Mouse (Mus musculus): Measurements from ENCODE around the gene Pde1a. TPM values are rescaled to one million over a fixed set of nuclear protein-coding genes. Genes with fewer than 3 reads are reported as not detected.

Pde1a gene
- total RNA-seq, 2 experiments from 2014 or later, result 99.8 to 104 TPM

DNA sequence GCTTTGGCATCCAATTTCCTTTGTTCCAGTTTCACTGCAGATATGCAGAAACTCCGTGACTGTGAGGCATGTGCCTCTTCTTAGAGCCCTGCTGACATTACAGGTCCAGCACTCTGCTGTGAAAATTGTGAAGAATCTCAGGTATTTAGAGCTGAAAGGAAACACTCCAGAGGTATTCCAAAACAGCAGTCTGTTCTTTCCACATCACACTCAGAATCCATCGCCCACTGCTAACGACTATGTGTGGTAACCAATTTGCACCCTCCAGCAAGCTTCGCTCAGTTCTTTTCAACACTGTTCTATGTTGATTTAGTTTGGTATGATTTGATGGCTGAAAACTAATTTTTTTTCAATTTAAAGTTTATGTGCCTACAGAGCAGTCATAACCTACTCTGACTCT is 62.8 kb downstream of the Pde1a start:
- intact Hi-C loops (cut with DNase I), result no loop called here

GRCm38 (mm10) chr2:80056062-80056461 is 73.2 kb downstream of the Pde1a start:
- intact Hi-C loops (cut with DNase I), result no loop called here
- DNase-seq (ENCODE audit: extremely low spot score in 1 of 2, low spot score in 2 of 2), result no peak

More for the DNA sequence above, 62.8 kb downstream of the Pde1a start:
- no peak for DNase-seq (ENCODE audit: extremely low spot score in 1 of 2, low spot score in 2 of 2)

- DNase-seq (ENCODE audit: extremely low spot score in 1 of 2, low spot score in 2 of 2), result no peak
- intact Hi-C loops (cut with DNase I), result no loop called here
These were observed 75.2 kb downstream of the Pde1a start for GRCm38 (mm10) chr2:80054042-80054441.

GRCm38 (mm10) chr2:80046751-80047513 is 82.3 kb downstream of the Pde1a start:
- intact Hi-C loops (cut with DNase I), result no loop called here
- no peak for DNase-seq (ENCODE audit: extremely low spot score in 1 of 2, low spot score in 2 of 2)

- intact Hi-C loops (cut with DNase I), result no loop called here
These were observed 90.4 kb downstream of the Pde1a start for GRCm38 (mm10) chr2:80038642-80039445.

GRCm38 (mm10) chr2:80037971-80038370 is 91.3 kb downstream of the Pde1a start:
- intact Hi-C loops (cut with DNase I), result no loop called here

More at GRCm38 (mm10) chr2:80038642-80039445, 90.4 kb downstream of the Pde1a start:
- no peak for DNase-seq (ENCODE audit: extremely low spot score in 1 of 2, low spot score in 2 of 2)

DNA sequence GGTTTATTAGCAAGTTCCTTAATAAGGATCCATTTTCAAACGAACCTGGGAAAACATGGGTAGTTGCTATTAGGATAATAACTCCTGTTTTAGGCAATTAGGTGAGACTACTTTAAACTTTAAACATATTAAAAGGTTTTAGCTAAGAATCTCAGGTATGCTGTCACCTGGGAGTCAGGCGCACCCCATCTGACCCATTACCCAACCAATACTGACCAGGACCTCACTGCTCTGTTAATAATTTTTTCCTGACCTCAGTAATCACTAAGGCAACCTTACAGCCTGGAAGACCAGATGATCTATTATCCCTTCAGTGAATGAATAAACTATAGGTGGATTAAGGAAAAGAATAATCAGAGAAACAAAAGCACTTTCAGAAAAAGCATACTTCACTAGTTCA is 100.2 kb downstream of the Pde1a start:
- DNase-seq (ENCODE audit: extremely low spot score in 1 of 2, low spot score in 2 of 2), result no peak

More at GRCm38 (mm10) chr2:80037971-80038370, 91.3 kb downstream of the Pde1a start:
- DNase-seq (ENCODE audit: extremely low spot score in 1 of 2, low spot score in 2 of 2), result no peak

DNA sequence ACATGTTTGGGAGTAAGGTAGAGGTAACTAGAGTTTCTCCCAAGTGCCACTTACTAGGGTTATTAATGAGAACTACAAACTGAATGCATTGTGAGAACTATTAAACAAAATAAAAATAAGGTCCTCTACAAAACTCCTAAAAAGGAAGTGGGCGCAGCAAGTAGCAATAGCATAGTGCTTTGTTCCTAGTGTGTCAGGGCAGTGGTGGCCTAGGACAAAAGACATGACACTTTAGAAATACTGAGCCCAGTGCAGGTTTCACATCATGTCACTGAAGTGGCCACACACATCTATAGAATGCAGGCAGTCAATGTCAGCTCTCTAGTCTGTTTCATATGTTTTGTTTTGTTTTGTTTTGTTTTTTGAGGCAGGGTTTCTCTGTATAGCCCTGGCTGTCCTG is 103.2 kb downstream of the Pde1a start:
- intact Hi-C loops (cut with DNase I), result no loop called here
- DNase-seq (ENCODE audit: extremely low spot score in 1 of 2, low spot score in 2 of 2), result no peak

More for the DNA sequence above, 100.2 kb downstream of the Pde1a start:
- intact Hi-C loops (cut with DNase I), result no loop called here

- intact Hi-C loops (cut with DNase I), result no loop called here
- DNase-seq (ENCODE audit: extremely low spot score in 1 of 2, low spot score in 2 of 2), result no peak
These were observed 103.7 kb downstream of the Pde1a start for GRCm38 (mm10) chr2:80025597-80025996.

- DNase-seq (ENCODE audit: extremely low spot score in 1 of 2, low spot score in 2 of 2), result no peak
- intact Hi-C loops (cut with DNase I), result no loop called here
These were observed 104.2 kb downstream of the Pde1a start for GRCm38 (mm10) chr2:80025038-80025437.

- intact Hi-C loops (cut with DNase I), result no loop called here
- no peak for DNase-seq (ENCODE audit: extremely low spot score in 1 of 2, low spot score in 2 of 2)
These were observed 115.1 kb downstream of the Pde1a start for GRCm38 (mm10) chr2:80014161-80014560.

DNA sequence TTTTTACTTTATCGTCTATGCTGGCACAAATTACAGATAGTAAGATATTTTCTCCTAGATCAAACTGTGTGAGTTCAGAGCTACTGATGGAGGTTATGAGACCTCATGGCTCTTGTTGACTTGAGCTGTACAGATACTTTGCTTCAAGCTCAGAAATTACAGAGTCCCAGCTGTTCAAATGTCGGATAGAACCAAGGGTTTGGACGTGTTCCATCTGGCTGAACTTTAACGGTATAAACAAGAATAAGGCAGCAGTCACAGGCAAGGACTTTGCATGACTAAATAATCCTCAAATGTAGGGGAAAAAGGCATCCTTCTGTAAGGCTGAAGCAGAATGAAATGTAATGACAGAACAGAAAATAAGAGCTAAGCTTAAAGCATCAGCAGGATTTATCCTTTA is 116.2 kb downstream of the Pde1a start:
- DNase-seq (ENCODE audit: extremely low spot score in 1 of 2, low spot score in 2 of 2), result no peak
- intact Hi-C loops (cut with DNase I), result no loop called here

DNA sequence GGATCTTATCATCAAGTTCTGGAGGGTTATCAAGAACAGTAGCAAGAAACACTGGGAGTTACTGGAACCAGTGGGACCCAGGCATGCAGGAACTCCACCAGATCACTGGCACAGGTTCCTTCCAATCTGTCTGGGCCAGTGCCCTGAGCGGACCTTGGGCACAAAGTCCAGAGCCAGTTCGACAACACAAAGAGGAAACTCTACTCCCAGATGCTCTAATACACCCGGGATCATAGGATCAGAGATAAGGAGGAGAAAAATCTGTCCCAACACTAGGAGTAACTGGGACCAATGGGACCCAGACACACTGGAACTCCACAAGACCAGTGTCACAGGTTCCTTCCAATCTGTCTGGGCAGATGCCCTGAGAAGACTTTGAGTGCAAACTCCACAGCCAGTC is 130.1 kb downstream of the Pde1a start:
- DNase-seq (ENCODE audit: extremely low spot score in 1 of 2, low spot score in 2 of 2), result no peak
- intact Hi-C loops (cut with DNase I), result no loop called here

DNA sequence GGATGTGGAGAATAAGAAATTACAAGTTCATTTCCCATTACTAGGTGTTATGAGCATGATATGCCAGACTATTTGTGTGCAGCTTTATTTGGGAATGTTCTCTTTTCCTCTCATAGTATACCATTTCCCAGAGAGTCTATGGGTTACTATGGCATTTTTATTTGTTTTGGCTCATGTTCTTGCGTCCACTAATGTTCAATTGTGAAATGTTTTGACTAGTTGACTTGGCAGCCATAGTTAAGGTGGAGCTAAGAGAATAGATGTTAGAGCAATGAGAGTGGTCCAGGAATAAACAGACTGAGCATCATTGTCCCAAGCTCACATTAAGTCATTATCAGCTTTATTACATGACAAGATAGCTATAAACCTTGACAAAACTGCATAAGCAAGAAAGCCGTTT is 130.8 kb downstream of the Pde1a start:
- DNase-seq (ENCODE audit: extremely low spot score in 1 of 2, low spot score in 2 of 2), result no peak
- intact Hi-C loops (cut with DNase I), result no loop called here

GRCm38 (mm10) chr2:79991642-79992041 is 137.6 kb downstream of the Pde1a start:
- intact Hi-C loops (cut with DNase I), result no loop called here
- DNase-seq (ENCODE audit: extremely low spot score in 1 of 2, low spot score in 2 of 2), result no peak

DNA sequence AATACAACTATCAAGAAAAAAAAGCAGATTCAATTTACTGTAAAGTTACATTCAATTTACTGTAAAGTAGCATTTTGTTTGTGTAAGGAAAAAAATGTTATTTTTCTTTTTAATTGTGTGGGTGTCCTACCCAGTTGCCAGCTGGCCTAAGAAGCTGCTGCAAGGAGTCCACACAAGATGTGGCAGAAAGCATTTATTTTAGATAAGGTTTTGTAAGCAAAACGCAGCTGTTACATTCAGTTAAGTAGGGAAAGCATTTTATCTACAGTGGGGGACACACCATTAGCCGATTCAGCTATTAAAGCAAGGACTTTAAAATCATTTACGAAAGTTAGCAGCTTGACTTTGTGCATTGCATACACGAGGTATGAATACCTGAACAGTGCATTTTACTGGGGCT is 145.5 kb downstream of the Pde1a start:
- intact Hi-C loops (cut with DNase I), result no loop called here

GRCm38 (mm10) chr2:79983222-79983632 is 146.0 kb downstream of the Pde1a start:
- intact Hi-C loops (cut with DNase I), result no loop called here

More for the DNA sequence above, 145.5 kb downstream of the Pde1a start:
- DNase-seq (ENCODE audit: extremely low spot score in 1 of 2, low spot score in 2 of 2), result no peak

GRCm38 (mm10) chr2:79981781-79982180 is 147.5 kb downstream of the Pde1a start:
- DNase-seq (ENCODE audit: extremely low spot score in 1 of 2, low spot score in 2 of 2), result no peak
- intact Hi-C loops (cut with DNase I), result no loop called here

More at GRCm38 (mm10) chr2:79983222-79983632, 146.0 kb downstream of the Pde1a start:
- no peak for DNase-seq (ENCODE audit: extremely low spot score in 1 of 2, low spot score in 2 of 2)

GRCm38 (mm10) chr2:79978992-79979391 is 150.3 kb downstream of the Pde1a start:
- no peak for DNase-seq (ENCODE audit: extremely low spot score in 1 of 2, low spot score in 2 of 2)
- intact Hi-C loops (cut with DNase I), result no loop called here

- no peak for DNase-seq (ENCODE audit: extremely low spot score in 1 of 2, low spot score in 2 of 2)
- intact Hi-C loops (cut with DNase I), result no loop called here
These were observed 152.0 kb downstream of the Pde1a start for GRCm38 (mm10) chr2:79977259-79977658.

Data from left cerebral cortex, postnatal 10 days (tissue).